Mouse (Mus musculus) 3T3-L1 (cell line): ENCODE data around the gene Fah.

ENCODE experiments used
- DNase-seq: peaks from one replicate; pipeline ENCODE4 v3.0.0-alpha.2; 2015; ENCODE audit warnings: low read depth, low spot score

Fah gene

DNA sequence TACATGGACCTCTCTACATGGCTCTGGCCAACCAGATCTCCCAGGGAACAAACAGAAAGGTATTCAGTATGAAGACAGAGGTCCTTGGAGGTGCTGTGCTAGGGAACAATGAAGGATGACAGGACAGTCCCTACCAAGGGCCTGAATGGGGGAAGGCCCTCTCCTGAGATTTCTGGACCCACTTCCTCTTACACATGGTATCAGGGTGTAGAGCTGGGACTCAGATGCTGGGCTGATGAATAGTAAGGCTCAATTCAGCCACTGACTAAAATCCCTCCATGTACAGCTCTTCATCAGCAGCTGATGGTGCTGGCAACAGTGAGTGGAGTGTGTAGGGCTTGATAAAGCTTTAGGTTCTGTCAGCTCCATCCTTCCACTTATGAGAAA lies 11.6 kb downstream of the Fah start:
- DNase-seq, result no peak

DNA sequence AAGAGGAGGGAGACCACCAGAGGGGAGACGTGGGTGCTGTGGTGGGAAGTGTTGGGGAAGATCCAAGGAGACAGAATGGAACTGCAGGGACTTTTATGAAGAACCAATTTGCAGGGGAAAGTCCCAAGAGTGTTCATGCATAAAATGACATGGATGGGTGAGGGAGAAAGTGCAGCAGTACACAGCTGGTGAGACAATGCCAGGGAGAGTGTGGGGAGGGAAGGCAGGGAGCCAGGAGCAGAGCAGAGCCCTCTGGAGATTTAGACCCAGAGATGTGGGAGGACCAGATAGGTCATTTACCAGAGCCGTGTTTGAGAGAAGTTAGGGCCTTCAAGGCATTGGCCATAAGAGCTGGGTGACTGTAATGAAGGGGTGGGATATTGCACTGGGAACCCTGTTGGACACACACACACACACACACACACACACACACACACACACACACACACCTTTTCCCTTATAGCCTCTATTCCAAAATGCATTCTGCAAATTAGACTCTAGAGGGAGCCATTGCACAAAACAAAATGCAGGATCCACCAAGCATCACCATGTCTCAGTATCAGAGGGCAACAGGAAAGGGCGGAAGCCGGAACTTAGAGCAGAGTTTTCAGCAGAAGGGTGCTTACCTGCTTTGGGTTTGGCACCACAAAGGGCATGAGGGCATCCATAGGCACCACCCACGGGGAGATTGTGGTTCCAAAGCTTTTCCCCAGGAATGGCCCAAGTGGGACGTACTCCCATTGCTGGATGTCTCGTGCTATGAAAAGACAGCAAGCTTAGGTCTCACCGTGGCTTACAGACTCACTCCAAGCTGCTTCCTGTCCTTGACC lies 12.2 kb downstream of the Fah start:
- peak; percentile 77 for DNase-seq

DNA sequence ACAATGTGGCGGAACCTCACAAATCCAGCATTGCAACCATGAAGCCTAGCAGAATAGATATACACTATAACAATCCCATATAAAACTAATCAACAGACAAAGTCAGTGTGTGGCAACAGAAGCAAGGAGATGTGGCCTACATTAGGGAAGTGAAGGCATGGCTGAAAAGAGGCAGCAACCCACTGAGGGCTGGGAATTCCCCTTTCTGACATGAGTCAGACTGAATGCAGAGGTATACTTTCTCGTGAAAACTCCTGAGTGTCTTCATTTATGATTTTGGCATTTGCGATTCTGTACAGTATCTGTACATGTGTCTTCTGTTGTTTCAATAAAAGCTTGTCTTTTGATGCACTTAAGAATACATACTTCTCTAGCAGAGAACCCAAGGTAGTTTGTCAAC lies 15.2 kb downstream of the Fah start:
- peak; percentile 22 for DNase-seq

DNA sequence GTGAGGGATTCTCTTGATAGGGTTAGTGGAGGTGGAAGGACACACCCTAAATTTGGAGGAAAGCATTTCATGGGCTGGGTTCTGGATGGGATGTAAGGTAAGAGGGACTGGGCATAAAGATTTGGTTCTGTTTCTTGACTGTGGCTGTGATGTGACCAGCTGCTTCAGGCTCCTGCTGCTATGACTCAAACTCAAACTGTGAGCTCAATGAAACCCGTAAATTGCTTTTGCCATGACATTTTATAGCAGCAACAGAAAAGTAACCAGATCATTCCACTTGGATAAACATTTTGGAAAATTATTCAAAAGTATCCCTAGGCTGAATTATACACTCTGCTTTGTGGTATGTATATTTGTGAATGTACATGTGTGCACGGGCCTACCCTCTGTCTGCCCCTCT lies 15.9 kb downstream of the Fah start:
- no peak for DNase-seq

DNA sequence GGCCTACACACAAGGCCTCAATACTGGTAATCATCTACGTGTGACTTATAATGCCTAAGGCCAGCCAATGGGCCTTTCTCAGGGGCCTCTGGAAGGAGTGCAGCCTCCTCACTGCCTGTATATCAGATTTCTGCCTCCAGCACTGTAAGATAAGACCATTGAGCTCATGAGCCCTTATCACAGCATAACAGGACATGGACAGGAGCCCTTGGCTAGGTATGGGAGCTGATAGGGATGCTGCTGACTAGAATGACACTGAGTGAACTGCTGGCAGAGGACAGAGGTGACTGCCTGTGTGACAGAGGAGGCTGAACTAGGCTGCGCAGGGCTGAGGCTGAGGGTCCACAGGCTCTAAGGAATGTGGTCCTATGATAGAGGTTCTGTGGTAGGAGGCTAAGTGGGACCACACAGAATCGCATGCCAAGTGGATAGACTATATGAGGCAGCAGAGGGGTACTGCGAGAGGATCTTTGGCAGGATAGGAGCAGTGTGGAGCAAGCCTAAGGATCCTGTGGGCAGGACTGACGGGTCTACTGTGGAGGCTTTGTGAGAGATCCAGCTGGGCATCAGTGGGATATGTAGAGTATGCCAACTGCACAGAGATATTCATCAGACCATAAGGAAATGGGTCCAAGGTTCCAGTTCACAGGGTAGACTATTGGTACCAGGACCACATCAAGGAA lies 19.3 kb downstream of the Fah start:
- no peak for DNase-seq

DNA sequence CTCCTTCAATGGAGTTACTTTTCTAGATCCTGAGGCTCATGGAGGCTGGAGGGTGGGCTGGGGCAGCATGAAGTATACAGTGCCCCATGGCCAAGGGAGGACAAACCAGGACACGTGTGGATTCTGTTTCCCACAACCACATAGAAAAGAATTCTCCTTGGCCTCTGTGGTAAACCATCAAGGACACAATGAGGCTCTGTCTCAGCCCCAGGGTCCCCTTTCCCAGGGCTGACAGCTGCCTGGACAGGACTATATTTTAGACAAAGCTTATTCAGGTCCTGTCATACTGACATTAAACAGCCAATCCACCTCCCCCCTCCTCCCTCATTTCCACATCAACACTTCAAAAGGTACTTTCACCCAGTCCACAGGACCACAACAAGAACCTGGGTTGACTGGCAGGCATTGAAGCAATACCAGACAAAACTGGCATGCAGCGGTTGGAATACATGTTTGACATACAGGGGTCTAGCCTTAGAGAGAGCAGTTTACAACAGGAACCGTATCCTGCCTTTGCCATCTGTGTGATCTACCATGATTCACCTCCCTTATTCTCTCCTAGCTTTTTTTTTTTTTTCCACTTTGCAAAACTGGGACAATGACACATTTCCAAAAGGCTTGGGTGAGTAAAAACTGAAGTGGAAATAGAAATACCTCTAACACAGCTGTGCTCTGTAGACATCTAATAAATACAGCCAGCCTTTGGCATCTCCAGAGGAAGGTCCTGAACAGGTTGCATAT lies 20.0 kb downstream of the Fah start:
- no peak for DNase-seq

DNA sequence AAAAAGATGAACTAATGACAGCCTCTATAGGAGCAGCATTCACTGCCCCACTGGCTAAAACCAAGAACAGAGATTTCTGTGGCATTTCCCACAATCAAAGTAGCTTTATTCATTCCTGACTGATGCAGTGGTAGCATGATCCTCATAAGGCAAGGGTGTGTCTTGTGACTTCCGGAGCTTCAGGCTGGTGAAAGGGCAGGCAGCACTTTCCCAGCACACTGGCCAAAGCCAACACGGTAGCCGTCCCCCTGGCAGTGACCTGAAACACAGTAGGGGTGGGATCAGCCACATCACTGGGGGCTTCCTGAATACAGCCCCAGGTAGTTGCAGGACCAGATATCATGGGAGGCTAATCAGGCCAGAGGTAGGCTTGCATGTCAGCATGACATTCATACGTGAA lies 21.4 kb downstream of the Fah start:
- no peak for DNase-seq

DNA sequence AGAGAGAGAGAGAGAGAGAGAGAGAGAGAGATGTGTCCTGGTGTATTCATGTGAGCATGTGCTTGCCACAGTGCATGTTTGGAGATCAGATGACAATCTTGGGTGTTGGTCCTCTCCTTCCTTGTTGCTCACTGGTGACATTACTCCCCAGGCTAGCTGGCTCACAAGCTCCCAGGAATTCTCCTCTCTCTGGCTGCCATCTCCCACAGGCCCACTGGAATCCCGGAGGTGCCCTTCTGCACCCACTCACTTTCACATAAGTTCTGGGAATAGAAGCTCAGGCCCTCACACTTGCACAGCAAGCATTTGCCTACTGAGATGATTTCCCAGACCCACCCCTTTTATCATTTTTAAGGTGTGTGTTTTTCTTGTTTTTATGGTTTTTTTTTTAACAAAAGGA lies 26.8 kb downstream of the Fah start:
- no peak for DNase-seq

DNA sequence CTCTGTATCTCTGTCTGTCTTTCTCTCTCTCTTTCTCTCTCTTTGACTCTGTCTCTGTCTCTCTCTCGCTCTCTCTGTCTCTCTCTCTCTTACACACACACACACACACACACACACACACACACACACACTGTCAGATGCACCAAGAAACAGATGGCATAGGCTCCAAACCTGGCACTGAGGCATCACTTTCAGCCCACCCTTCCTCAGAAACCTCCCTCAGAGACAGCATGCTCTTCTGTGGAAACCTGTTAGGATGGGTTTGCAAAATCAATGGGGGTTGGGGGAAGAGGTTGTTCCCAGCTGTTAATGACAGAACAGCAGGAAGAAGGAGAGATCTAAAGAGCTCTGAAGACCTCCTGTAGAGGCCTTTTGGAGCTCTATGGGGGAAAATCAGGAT lies 27.7 kb downstream of the Fah start:
- DNase-seq, result no peak

DNA sequence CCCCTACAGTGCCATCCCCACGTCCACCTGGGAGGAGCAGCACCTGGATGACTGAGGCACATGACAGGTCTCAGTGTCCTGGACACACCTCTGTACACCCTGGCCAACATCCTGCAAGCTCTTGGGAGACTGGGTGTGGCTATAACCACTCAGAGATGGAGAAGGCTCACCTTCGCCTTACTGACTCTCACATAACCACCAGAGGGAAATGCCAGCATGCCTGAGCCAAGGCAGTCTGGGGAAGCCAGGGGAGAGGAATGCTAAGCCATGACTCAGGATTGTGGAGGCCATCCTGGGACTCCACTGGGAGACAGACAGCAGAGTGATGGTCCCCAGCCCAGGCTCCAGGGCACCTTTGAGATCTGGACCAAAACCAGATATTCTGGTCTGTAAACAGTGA lies 29.5 kb downstream of the Fah start:
- peak; percentile 65 for DNase-seq

DNA sequence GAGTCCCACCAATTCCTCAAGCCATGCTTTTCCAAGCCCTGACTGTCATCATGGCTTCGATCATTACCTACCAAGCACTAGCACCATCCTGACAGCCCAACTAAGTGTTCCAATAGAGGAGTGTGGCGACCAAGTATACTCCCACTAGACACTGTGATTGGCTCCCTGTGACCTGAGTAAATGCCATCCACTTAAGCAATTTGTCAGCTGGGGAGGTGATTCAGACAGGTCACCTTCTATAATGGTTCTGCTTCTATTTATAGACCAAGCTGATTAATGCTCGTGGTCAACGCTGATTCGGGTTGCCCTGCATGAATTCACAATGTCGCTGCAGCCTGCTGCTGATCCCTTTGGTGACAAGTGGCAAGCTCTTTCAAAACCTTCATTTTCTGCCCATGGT lies 40.3 kb downstream of the Fah start:
- DNase-seq, result peak; percentile 51

DNA sequence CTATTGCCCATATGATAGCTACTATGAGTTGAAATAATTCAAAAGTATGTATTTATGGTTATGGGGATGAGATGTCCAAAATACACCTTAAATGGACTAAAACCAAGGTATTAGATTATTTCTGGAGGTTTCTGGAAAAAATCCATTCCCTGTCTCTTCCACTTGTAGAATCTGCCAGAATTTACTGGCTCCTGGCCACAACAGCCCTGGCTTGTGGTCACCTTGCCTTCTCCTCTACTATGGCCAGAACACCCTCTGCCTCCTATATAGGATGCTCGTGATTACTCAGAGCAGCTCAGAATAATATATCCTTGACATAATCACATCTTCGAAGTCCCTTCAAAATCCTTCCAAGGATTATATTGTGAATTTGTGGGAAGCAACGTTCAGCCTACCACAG lies 42.3 kb downstream of the Fah start:
- no peak for DNase-seq

DNA sequence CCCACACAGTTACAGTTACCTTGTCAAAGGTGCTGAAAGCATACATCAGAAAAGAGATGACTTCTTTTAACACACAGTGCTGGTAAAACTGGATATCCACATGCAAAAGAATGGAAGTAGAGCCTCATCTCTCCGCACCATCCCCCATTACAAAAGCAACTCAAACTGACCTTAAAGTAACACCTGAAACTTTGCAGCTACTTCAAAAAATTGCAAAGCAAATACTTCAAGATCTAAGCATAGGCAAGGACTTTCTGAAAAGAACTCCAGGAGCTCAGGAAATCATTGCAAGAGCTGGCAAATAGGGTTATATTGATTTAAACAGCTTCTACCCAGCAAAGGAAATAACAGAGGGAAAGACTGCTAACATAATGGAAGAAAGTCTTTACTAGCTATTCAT lies 46.0 kb downstream of the Fah start:
- DNase-seq, result no peak

DNA sequence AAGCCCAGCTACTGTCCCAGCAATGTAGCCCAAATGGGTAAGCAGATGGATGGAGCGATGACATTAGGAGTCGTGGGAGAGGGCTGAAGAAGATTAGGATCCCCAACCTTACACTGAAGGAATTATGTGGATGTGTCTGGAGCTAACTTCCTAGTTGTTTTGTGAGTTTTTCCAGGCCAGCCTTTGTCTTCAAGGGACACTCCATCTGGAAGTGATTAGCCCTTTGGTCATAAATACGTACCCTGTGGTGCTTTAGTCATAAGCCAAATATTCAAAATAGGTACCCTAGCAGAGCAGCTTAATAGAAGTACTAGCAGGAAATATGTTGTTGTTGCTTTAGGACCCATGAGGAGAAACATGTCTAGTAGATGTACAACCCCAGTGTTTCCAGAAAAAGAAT lies 49.2 kb downstream of the Fah start:
- DNase-seq, result peak; percentile 96

DNA sequence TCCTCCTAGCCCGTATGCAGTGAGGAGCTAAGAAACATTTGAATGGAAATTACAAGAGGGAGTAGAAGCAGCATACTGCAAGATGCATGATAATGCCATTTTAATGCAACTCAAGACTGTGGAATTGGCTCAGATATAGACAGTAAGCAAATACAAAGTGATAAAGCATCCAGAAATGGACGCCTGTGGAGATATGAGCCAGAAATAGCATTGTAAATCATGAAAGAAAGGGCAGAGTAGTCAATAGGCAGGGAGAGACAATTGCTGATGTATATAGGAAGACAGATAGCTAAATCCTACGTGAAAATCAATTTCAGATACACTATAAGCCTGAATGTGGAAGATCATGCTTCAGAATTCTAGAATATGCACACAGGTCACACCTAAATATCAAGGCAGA lies 51.2 kb downstream of the Fah start:
- no peak for DNase-seq

DNA sequence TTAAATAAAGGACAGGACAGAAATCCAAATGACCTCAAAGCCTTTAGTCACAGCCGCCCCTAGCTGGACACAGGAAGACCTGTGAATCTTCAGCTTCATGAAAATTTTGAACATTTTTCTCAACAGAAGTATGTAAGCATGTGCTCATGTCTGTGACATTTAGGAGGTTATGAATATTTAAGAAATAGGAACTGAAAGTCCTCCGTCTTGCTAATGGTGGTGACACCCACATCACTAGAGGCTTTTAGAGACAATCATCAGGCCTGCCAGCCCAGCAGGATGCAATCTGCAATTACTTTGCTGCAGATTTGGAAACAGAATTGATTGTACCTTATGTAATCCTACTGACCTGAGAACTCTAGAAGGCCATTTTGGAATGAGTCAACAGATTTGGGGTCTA lies 55.0 kb downstream of the Fah start:
- DNase-seq, result no peak

DNA sequence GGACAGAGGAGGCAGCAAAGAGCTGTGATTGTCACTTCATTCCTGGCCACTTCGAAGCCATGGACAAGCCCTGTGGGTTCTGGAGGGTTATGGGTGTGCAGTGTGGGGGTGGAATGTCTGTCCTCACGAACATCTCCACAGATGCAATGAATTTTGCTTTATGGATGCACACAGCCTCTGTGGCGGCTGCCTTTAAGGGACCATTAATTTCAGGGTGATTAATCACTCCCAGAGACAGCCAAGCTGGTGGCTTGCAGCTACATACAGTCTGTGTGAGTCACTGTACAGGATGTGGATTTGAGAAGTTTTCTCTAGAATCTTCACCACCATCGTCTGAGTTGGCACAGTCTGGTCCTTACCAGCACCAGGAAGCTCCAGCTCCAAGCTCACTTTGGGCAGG lies 59.9 kb downstream of the Fah start:
- peak; percentile 87 for DNase-seq

DNA sequence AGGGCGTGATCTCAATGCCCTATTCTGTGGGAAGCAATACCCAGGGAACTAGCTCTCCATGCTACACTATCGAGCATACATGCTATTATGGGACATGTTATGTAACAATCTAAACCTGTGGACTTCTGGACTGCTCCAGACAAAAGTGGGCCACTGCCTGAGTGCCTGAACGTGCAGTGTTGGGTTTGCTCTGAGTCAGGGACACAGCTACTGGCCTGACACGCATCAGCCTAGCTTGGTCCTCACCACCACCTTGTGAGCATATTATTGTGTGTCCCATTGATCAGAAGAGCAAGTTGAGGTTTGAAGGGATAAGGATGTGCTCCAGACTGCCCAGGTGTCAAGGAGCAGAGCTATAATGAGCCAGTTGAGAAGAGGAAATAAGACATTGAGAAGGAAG lies 61.6 kb downstream of the Fah start:
- no peak for DNase-seq
